Mouse (Mus musculus) C2C12 (cell line): ENCODE data around the gene Pnliprp2. TPM values are rescaled to one million over a fixed set of nuclear protein-coding genes. Genes with fewer than 3 reads are reported as not detected.

Experiments used
- H3K27me3 ChIP-seq: one replicate; pipeline ENCODE4 v1.6.1; 2011; ENCODE audit not compliant: control insufficient read depth, insufficient read depth, insufficient read length
- H3K36me3 ChIP-seq: one replicate; pipeline ENCODE4 v1.6.1; 2011; ENCODE audit not compliant: control insufficient read depth, insufficient read depth
- H3K4me3 ChIP-seq: one replicate; pipeline ENCODE4 v1.5.1; 2011; ENCODE audit warnings: mild to moderate bottlenecking, control low read depth; ENCODE audit not compliant: poor library complexity, insufficient read depth, severe bottlenecking
- H3K79me2 ChIP-seq: one replicate; pipeline ENCODE4 v1.6.1; 2011; ENCODE audit not compliant: control insufficient read depth, insufficient read depth
- H3K79me3 ChIP-seq: one replicate; pipeline ENCODE4 v1.6.1; 2011; ENCODE audit warnings: low read depth, control low read depth
- H3ac ChIP-seq: one replicate; pipeline ENCODE3; 2011; ENCODE audit warnings: low read depth; ENCODE audit not compliant: control insufficient read depth, insufficient read length
- CEBPB ChIP-seq: IDR thresholded peaks from one replicate; pipeline ENCODE4 v1.6.1; 2011; ENCODE audit warnings: low read depth, mild to moderate bottlenecking, control low read depth, moderate library complexity
- CTCF ChIP-seq: IDR thresholded peaks from one replicate; pipeline ENCODE4 v1.5.1; 2011; ENCODE audit not compliant: control insufficient read depth, insufficient read depth, insufficient read length
- FOSL1 ChIP-seq: IDR thresholded peaks from one replicate; pipeline ENCODE4 v1.8.0; 2011; ENCODE audit warnings: mild to moderate bottlenecking, low read length; ENCODE audit not compliant: poor library complexity, insufficient read depth, severe bottlenecking
- MAX ChIP-seq: IDR thresholded peaks from one replicate; pipeline ENCODE4 v1.6.1; 2011; ENCODE audit warnings: mild to moderate bottlenecking, control low read depth
- MYOD1 ChIP-seq: IDR thresholded peaks from one replicate; pipeline ENCODE4 v1.6.1; 2011; ENCODE audit warnings: low read depth; ENCODE audit not compliant: control insufficient read depth, insufficient read length
- MYOG ChIP-seq: IDR thresholded peaks from one replicate; pipeline ENCODE4 v1.6.1; 2011; ENCODE audit not compliant: control insufficient read depth, insufficient read length; ENCODE audit errors: extremely low read depth
- USF1 ChIP-seq: IDR thresholded peaks from one replicate; pipeline ENCODE4 v1.6.1; 2011; ENCODE audit warnings: low read depth, mild to moderate bottlenecking, control low read depth, moderate library complexity
- polyA plus RNA-seq: library from polyadenylated mRNA; unstranded; fragments of >200 nt; fragmentation: generic; extraction: Trizol; gene quantifications from one replicate; pipeline ENCODE4 v1.2.1, GENCODE M21; 2012; ENCODE audit warnings: missing spikeins

Pnliprp2 gene
- polyA plus RNA-seq, 1 experiment: not detected

DNA sequence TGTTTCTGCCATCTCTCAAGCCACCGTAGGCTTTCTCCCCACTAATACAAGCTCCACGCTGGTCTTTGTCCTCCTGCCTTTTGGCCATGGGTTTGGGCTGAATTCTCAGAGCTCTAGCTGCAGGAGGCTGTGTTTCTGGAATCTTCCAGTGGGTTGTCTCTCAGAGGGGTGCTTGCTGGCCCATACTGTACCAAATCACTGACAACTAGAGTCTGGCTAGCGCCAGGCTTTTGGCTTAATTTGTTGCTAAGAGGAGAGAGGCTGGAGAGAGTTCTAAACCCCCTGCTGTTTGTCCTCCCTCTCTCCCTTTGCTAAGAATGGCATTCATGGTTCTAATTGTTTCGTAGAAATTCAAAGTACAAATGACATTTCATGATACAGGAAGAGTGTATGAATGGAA, 22.0 kb downstream of the Pnliprp2 start:
- Histone ChIP-seq H3K27me3 (peaks cover 25% of the 10 kb centered on the region), H3K79me3 (no peaks in the 10 kb centered on the region), H3ac (no peak overlapping the region), H3K36me3 (no peaks in the 10 kb centered on the region), H3K79me2 (no peaks in the 10 kb centered on the region), H3K4me3 (no peak overlapping the region)
- no peak for TF ChIP-seq CTCF
- no peak for TF ChIP-seq MYOD1
- no peak for TF ChIP-seq CEBPB
- no peak for TF ChIP-seq USF1
- no peak for TF ChIP-seq MAX
- TF ChIP-seq MYOG: no peak
- no peak for TF ChIP-seq FOSL1

DNA sequence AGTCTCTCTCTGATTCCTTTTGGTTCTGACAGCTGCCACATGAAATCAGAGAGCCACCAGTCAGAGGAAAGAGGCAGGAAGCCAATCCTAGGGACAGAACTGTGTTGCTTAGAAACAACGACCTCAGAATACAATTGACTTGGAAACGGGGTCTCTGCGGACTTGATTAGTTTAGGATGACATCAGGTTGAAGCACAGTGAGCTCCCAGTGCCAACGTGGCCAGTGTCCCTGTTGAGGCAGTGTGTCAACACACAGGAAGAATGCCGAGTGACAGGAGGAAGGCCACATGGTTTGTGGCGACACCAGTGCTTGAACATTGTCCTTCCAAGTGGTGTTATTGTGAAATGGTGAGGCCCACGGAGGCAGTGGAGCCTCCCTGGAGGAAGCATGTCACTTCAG, 24.4 kb downstream of the Pnliprp2 start:
- no peaks in the 10 kb centered on the region for H3K79me2 ChIP-seq
- no peaks in the 10 kb centered on the region for H3K79me3 ChIP-seq
- H3K4me3 ChIP-seq: no peak overlapping the region
- peaks cover 25% of the 10 kb centered on the region for H3K27me3 ChIP-seq
- H3K36me3 ChIP-seq: no peaks in the 10 kb centered on the region
- TF ChIP-seq USF1: no peak
- no peak for TF ChIP-seq MYOD1
- no peak for TF ChIP-seq CTCF
- no peak for TF ChIP-seq FOSL1
- no peak for TF ChIP-seq MAX
- no peak for TF ChIP-seq CEBPB
- no peak for TF ChIP-seq MYOG
- no peak overlapping the region for H3ac ChIP-seq

DNA sequence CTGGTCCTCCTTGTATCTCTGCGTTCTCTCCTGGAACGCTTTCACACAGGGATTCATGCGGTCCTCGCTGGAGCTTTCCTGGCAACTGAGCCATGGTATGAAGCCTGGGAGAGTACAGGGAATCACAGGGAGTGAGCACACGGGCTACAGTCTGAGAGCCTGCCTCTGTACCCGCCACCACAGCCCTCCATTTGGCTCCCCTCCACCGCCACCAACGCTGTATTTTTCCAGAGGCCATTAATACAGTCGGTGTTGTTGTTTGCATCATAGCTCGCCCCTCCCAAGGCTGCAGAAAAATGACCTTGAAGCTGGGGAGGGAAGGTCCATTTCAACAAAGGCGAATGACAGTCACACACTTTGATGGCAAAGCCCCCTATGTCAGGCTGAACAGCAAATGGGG, 29.7 kb downstream of the Pnliprp2 start:
- Histone ChIP-seq H3K36me3 (no peaks in the 10 kb centered on the region), H3K79me2 (no peaks in the 10 kb centered on the region), H3K27me3 (peaks cover 2% of the 10 kb centered on the region), H3K79me3 (no peaks in the 10 kb centered on the region), H3K4me3 (no peak overlapping the region), H3ac (no peak overlapping the region)
- TF ChIP-seq MAX (no peak), MYOG (no peak), CTCF (no peak), FOSL1 (no peak), USF1 (no peak), MYOD1 (no peak), CEBPB (no peak)

DNA sequence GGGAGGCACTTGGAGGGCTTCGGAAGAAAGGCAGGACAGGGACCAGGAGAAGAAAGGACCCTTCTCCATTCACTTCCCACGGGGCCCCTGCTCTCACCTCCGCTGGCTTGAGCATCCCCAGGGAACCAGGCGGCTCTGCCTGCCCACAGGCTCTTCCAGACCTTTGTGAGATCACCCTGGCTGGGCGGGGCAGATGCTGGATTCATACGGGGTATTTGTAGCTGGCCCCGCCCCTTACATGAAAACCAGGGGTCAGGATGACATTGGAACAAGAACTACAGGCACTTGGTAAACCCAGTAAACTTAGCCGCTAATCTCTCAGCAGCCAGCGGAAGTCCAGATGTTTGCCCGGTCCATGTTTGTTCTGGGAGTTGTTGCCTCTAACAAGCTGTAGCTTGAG, 34.8 kb downstream of the Pnliprp2 start, which contains the start of gene 1700019N19Rik:
Gene 1700019N19Rik (minus strand): TSS at position 178 of the 400 bp plus-strand sequence.
- TF ChIP-seq FOSL1 (no peak), MAX (no peak), MYOD1 (no peak), MYOG (no peak), CTCF (no peak), USF1 (no peak), CEBPB (no peak)
- H3K4me3 ChIP-seq: no peak within 1 kb of the TSS
- no peaks in the 10 kb centered on the region for H3K79me2 ChIP-seq
- no peaks in the 10 kb centered on the region for H3K79me3 ChIP-seq
- no peaks in the 10 kb centered on the region for H3K36me3 ChIP-seq
- H3ac ChIP-seq: no peak within 1 kb of the TSS
- no peaks in the 10 kb centered on the region for H3K27me3 ChIP-seq

DNA sequence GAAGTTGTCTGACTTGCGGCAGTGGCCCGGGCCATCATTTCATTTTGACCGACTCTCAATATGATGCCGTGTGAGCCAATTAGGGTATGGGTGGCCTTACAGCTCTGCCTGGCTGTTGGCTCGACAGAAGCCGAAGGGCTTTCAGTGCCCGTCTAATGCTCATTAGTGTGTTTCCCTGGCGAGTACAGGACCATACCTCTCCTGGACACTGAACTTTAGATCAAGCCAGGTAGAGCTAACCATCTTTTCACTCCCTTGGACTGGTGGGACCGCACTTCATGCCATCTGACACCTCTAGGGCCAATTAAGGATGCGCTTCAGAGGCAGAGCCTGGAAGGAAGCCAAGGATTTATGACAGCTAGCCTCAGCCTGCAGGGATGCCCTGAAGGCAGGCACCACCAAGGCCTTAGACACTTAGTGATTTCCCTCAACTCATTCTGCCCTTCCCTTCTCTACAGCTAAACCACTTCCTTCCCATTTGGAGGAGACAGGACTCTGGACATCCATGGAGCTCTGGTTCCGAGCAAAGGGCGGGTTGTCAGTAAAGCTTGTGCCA, 35.7 kb downstream of the Pnliprp2 start:
- Histone ChIP-seq H3K79me2 (no peaks in the 10 kb centered on the region), H3K4me3 (no peak overlapping the region), H3K79me3 (no peaks in the 10 kb centered on the region), H3K27me3 (no peaks in the 10 kb centered on the region), H3ac (no peak overlapping the region), H3K36me3 (peaks cover 4% of the 10 kb centered on the region)
- no peak for TF ChIP-seq USF1
- TF ChIP-seq MYOG: no peak
- no peak for TF ChIP-seq MAX
- no peak for TF ChIP-seq CEBPB
- no peak for TF ChIP-seq CTCF
- no peak for TF ChIP-seq MYOD1
- TF ChIP-seq FOSL1: no peak

GRCm38 (mm10) chr19:58805191-58805779, 45.8 kb downstream of the Pnliprp2 start:
- no peaks in the 10 kb centered on the region for H3K27me3 ChIP-seq
- TF ChIP-seq FOSL1 (no peak), MYOD1 (no peak), CTCF (no peak), CEBPB (no peak), USF1 (no peak), MAX (no peak), MYOG (no peak)
- H3ac ChIP-seq: no peak overlapping the region
- H3K79me2 ChIP-seq: no peaks in the 10 kb centered on the region
- H3K36me3 ChIP-seq: peaks cover 18% of the 10 kb centered on the region
- no peaks in the 10 kb centered on the region for H3K79me3 ChIP-seq
- no peak overlapping the region for H3K4me3 ChIP-seq
